Mouse (Mus musculus) liver, postnatal 0 days (tissue): ENCODE results near the gene Ufsp2. TPM values are rescaled to one million over a fixed set of nuclear protein-coding genes. Genes with fewer than 3 reads are reported as not detected.

Experiments
- ATAC-seq: fragments of 200-750 bp; cut with Nextera tagmentation; 2 replicates; pipeline ENCODE4 v1.8.0; 2017; ENCODE audit warnings: mild to moderate bottlenecking, moderate library complexity
- DNase-seq: peaks from one replicate; pipeline ENCODE4 v3.0.0-alpha.2; 2016
- H3K27ac ChIP-seq: fragments of 300-500 bp; sonication (generic); 2 replicates; pipeline ENCODE4 v1.5.1; 2014; ENCODE audit warnings: antibody characterized with exemption, moderate library complexity, mild to moderate bottlenecking, low read depth
- H3K27me3 ChIP-seq: fragments of 300-500 bp; sonication (generic); 2 replicates; pipeline ENCODE4 v1.6.1; 2014; ENCODE audit warnings: low read length, control low read depth, mixed read lengths; ENCODE audit not compliant: insufficient read depth
- H3K36me3 ChIP-seq: fragments of 300-500 bp; sonication (generic); replicated peaks from 2 replicates; pipeline ENCODE4 v1.6.1; 2014; ENCODE audit warnings: mild to moderate bottlenecking, control low read depth, low read length, moderate library complexity, mixed read lengths; ENCODE audit not compliant: insufficient read depth
- H3K4me1 ChIP-seq: fragments of 300-500 bp; sonication (generic); 2 replicates; pipeline ENCODE4 v1.6.1; 2014; ENCODE audit warnings: antibody characterized with exemption, mild to moderate bottlenecking, control low read depth; ENCODE audit not compliant: insufficient read depth
- H3K4me2 ChIP-seq: fragments of 300-500 bp; sonication (generic); 2 replicates; pipeline ENCODE4 v1.6.1; 2014; ENCODE audit warnings: low read depth, mild to moderate bottlenecking, low read length, moderate library complexity, mixed read lengths
- H3K4me3 ChIP-seq: fragments of 300-500 bp; sonication (generic); 2 replicates; pipeline ENCODE4 v1.5.1; 2014; ENCODE audit warnings: low read depth, low read length
- H3K9ac ChIP-seq: fragments of 300-500 bp; sonication (generic); replicated peaks from 2 replicates; pipeline ENCODE4 v1.6.1; 2014; ENCODE audit warnings: mild to moderate bottlenecking, moderate library complexity
- H3K9me3 ChIP-seq: fragments of 300-500 bp; sonication (generic); 2 replicates; pipeline ENCODE4 v1.6.1; 2016; ENCODE audit warnings: mild to moderate bottlenecking, control low read depth, low read length, mixed read lengths
- CTCF ChIP-seq: sonication (generic); IDR thresholded peaks from 2 replicates; pipeline ENCODE4 v1.5.1; 2016; ENCODE audit warnings: antibody characterized with exemption, low read depth
- EP300 ChIP-seq: IDR thresholded peaks from 2 replicates; pipeline ENCODE4 v1.6.1; 2016; ENCODE audit warnings: antibody characterized with exemption, low read depth, mild to moderate bottlenecking
- WGBS: fragments of 180-500 bp; shearing (Covaris S2); extraction: QIAGEN DNeasy Blood & Tissue Kit; methylation state at CpG from one replicate; pipeline ENCODE4 v1.1.7; 2014; ENCODE audit not compliant: insufficient replicate concordance; 5-methylcytosine and 5-hydroxymethylcytosine counted together
- polyA plus RNA-seq: library from polyadenylated mRNA; unstranded; fragments of >200 nt; fragmentation: Nextera tagmentation; extraction: Ambion mirVana; gene quantifications from 2 replicates; pipeline ENCODE4 v1.2.1, GENCODE M21; 2015

Ufsp2 gene
- polyA plus RNA-seq, 1 experiment from 2014 or later, result 50.2 TPM

- H3K27me3 ChIP-seq, result no peaks in the 10 kb centered on the region
- no peak overlapping the region for H3K9ac ChIP-seq
- no peak overlapping the region for H3K4me3 ChIP-seq
- DNase-seq, result no peak
- H3K27ac ChIP-seq, result no peak overlapping the region
- H3K36me3 ChIP-seq, result peaks cover 34% of the 10 kb centered on the region
- no peak overlapping the region for H3K4me2 ChIP-seq
- peaks cover 10% of the 10 kb centered on the region for H3K4me1 ChIP-seq
- WGBS, result 75% methylated on average over 3 of the region's 3 CpGs
- no peak for TF ChIP-seq EP300
- no peak for TF ChIP-seq CTCF
- ATAC-seq, result no peak
- no peaks in the 10 kb centered on the region for H3K9me3 ChIP-seq
These were observed 20.2 kb downstream of the Ufsp2 start for GRCm38 (mm10) chr8:45995576-45995975.

GRCm38 (mm10) chr8:45998228-45998627, 22.9 kb downstream of the Ufsp2 start:
- no peak overlapping the region for H3K4me3 ChIP-seq
- no peak overlapping the region for H3K27ac ChIP-seq
- no peaks in the 10 kb centered on the region for H3K27me3 ChIP-seq
- no peak overlapping the region for H3K9ac ChIP-seq
- DNase-seq, result no peak
- peaks cover 11% of the 10 kb centered on the region for H3K4me1 ChIP-seq
- WGBS, result 76% methylated on average over 2 of the region's 2 CpGs
- ATAC-seq, result no peak
- peak overlapping the region; percentile 94 for H3K4me2 ChIP-seq
- H3K9me3 ChIP-seq, result no peaks in the 10 kb centered on the region
- TF ChIP-seq CTCF (peak; percentile 15; the same call in 1 of the 2 replicates), EP300 (no peak)
- peaks cover 29% of the 10 kb centered on the region for H3K36me3 ChIP-seq

GRCm38 (mm10) chr8:45999138-45999783, 23.9 kb downstream of the Ufsp2 start, which contains the start of gene Lrp2bp:
TSS of gene Lrp2bp (plus strand) at chr8:45999303.
- peak; percentile 33 for DNase-seq
- ATAC-seq, result peak; percentile 11; the same call in 1 of the 2 replicates
- TF ChIP-seq CTCF (no peak; the same call in 1 of the 2 replicates), EP300 (no peak)

GRCm38 (mm10) chr8:45999784-46000705, 24.7 kb downstream of the Ufsp2 start:
- Histone ChIP-seq H3K36me3 (peaks cover 20% of the 10 kb centered on the region), H3K9me3 (no peaks in the 10 kb centered on the region), H3K9ac (peak overlapping the region; percentile 78), H3K4me1 (peaks cover 11% of the 10 kb centered on the region), H3K27me3 (no peaks in the 10 kb centered on the region), H3K4me3 (peak overlapping the region; percentile 67), H3K4me2 (peak overlapping the region; percentile 94), H3K27ac (peak overlapping the region; percentile 94)
- DNase-seq (peak; percentile 99), ATAC-seq (peak; percentile 99)
- TF ChIP-seq EP300 (peak; percentile 1; the same call in 1 of the 2 replicates), CTCF (no peak)
- 5% methylated on average over 54 of the region's 55 CpGs for WGBS

More at GRCm38 (mm10) chr8:45999138-45999783, 23.9 kb downstream of the Ufsp2 start, which contains the start of gene Lrp2bp:
- Histone ChIP-seq H3K9me3 (no peaks in the 10 kb centered on the region), H3K4me3 (peak within 1 kb of the TSS; percentile 67), H3K4me2 (peak within 1 kb of the TSS; percentile 94), H3K27me3 (no peaks in the 10 kb centered on the region), H3K36me3 (peaks cover 20% of the 10 kb centered on the region), H3K4me1 (peaks cover 11% of the 10 kb centered on the region), H3K27ac (peak within 1 kb of the TSS; percentile 94), H3K9ac (peak within 1 kb of the TSS; percentile 78)
- whole genome bisulfite sequencing, result 6% methylated on average over 22 of the region's 22 CpGs

GRCm38 (mm10) chr8:46005596-46005995, 30.3 kb downstream of the Ufsp2 start, which contains the start of gene Ankrd37:
TSS of gene Ankrd37 (minus strand) at chr8:46005707.
- ATAC-seq (no peak), DNase-seq (no peak)
- H3K9ac ChIP-seq, result no peak within 1 kb of the TSS
- H3K4me1 ChIP-seq, result peaks cover 2% of the 10 kb centered on the region
- no peaks in the 10 kb centered on the region for H3K27me3 ChIP-seq
- TF ChIP-seq CTCF, result no peak
- no peak for TF ChIP-seq EP300
- H3K36me3 ChIP-seq, result no peaks in the 10 kb centered on the region
- no peaks in the 10 kb centered on the region for H3K9me3 ChIP-seq
- H3K27ac ChIP-seq, result no peak within 1 kb of the TSS
- H3K4me3 ChIP-seq, result no peak within 1 kb of the TSS
- H3K4me2 ChIP-seq, result no peak within 1 kb of the TSS
- 49% methylated on average over 4 of the region's 4 CpGs for WGBS

GRCm38 (mm10) chr8:46007050-46007672, 31.8 kb downstream of the Ufsp2 start:
- Histone ChIP-seq H3K4me3 (no peak overlapping the region), H3K9me3 (no peaks in the 10 kb centered on the region), H3K9ac (no peak overlapping the region), H3K27me3 (no peaks in the 10 kb centered on the region), H3K4me2 (no peak overlapping the region), H3K27ac (no peak overlapping the region), H3K36me3 (no peaks in the 10 kb centered on the region), H3K4me1 (no peaks in the 10 kb centered on the region; the same call in 1 of the 2 replicates)
- 53% methylated on average over 3 of the region's 3 CpGs for WGBS
- TF ChIP-seq EP300 (no peak), CTCF (no peak)
- DNase-seq (no peak), ATAC-seq (peak; percentile 62)
